Mouse (Mus musculus) neural tube, embryonic 13.5 days (tissue): ENCODE measurements around the gene Ifnl3. TPM values are rescaled to one million over a fixed set of nuclear protein-coding genes. Genes with fewer than 3 reads are reported as not detected.
"Not testable (repeated sequence)": the region's sequence is repeated elsewhere in the genome, so short reads cannot be mapped to it uniquely, and the experiment has no call there.

Source experiments
- ATAC-seq: fragments of 200-750 bp; cut with Nextera tagmentation; 2 replicates; pipeline ENCODE4 v1.8.0; 2017; ENCODE audit warnings: low read depth, mild to moderate bottlenecking, moderate TSS enrichment, moderate library complexity
- H3K27ac ChIP-seq: fragments of 300-500 bp; sonication (generic); replicated peaks from 2 replicates; pipeline ENCODE4 v1.5.1; 2015; ENCODE audit warnings: moderate library complexity, mild to moderate bottlenecking, inconsistent platforms
- H3K27me3 ChIP-seq: fragments of 300-500 bp; sonication (generic); 2 replicates; pipeline ENCODE4 v1.6.1; 2015; ENCODE audit warnings: mild to moderate bottlenecking, inconsistent platforms
- H3K36me3 ChIP-seq: fragments of 300-500 bp; sonication (generic); 2 replicates; pipeline ENCODE4 v1.6.1; 2015; ENCODE audit warnings: mild to moderate bottlenecking, inconsistent platforms
- H3K4me1 ChIP-seq: fragments of 300-500 bp; sonication (generic); replicated peaks from 2 replicates; pipeline ENCODE4 v1.6.1; 2015; ENCODE audit warnings: inconsistent platforms
- H3K4me2 ChIP-seq: fragments of 300-500 bp; sonication (generic); 2 replicates; pipeline ENCODE4 v1.6.1; 2015; ENCODE audit warnings: inconsistent platforms, mild to moderate bottlenecking, moderate library complexity
- H3K4me3 ChIP-seq: fragments of 300-500 bp; sonication (generic); 2 replicates; pipeline ENCODE4 v1.5.1; 2015; ENCODE audit warnings: mild to moderate bottlenecking, inconsistent platforms
- H3K9ac ChIP-seq: fragments of 300-500 bp; sonication (generic); 2 replicates; pipeline ENCODE4 v1.6.1; 2015; ENCODE audit warnings: moderate library complexity, mild to moderate bottlenecking, inconsistent platforms
- H3K9me3 ChIP-seq: fragments of 300-500 bp; sonication (generic); 2 replicates; pipeline ENCODE4 v1.6.1; 2016; ENCODE audit warnings: inconsistent platforms
- WGBS: fragments of 180-500 bp; shearing (Covaris S2); methylation state at CpG from one replicate; pipeline ENCODE4 v1.1.7; 2015; 5-methylcytosine and 5-hydroxymethylcytosine counted together
- polyA plus RNA-seq: library from polyadenylated mRNA; unstranded; fragments of >200 nt; fragmentation: Nextera tagmentation; extraction: Ambion mirVana; gene quantifications from 2 replicates; pipeline ENCODE4 v1.2.1, GENCODE M21; 2015

The Ifnl3 gene
- polyA plus RNA-seq, 1 experiment from 2014 or later: not detected

GRCm38 (mm10) chr7:28510405-28510974, 12.1 kb upstream of the Ifnl3 start, which contains the start of gene Ifnl2:
TSS of gene Ifnl2 (minus strand) at chr7:28510455.
- not testable (repeated sequence) for H3K4me1 ChIP-seq, H3K4me3 ChIP-seq, H3K27ac ChIP-seq, H3K27me3 ChIP-seq, H3K9me3 ChIP-seq, H3K9ac ChIP-seq, ATAC-seq, H3K36me3 ChIP-seq, H3K4me2 ChIP-seq
- 68% methylated on average over 8 of the region's 8 CpGs for WGBS

GRCm38 (mm10) chr7:28511441-28511840, 11.2 kb upstream of the Ifnl3 start:
- H3K9ac ChIP-seq: no peak overlapping the region
- no peaks in the 10 kb centered on the region for H3K27me3 ChIP-seq
- 79% methylated on average over 8 of the region's 8 CpGs for WGBS
- no peak for ATAC-seq
- H3K9me3 ChIP-seq: no peaks in the 10 kb centered on the region
- H3K4me1 ChIP-seq: no peaks in the 10 kb centered on the region
- H3K27ac ChIP-seq: no peak overlapping the region
- no peak overlapping the region for H3K4me3 ChIP-seq
- H3K4me2 ChIP-seq: no peak overlapping the region
- no peaks in the 10 kb centered on the region for H3K36me3 ChIP-seq

- no peak for ATAC-seq
- H3K27me3 ChIP-seq: 0 out of 2 replicates have a peak, but pooled peaks cover 4% of the 10 kb centered on the region
- no peak overlapping the region for H3K4me3 ChIP-seq
- H3K9me3 ChIP-seq: no peaks in the 10 kb centered on the region
- H3K4me1 ChIP-seq: no peaks in the 10 kb centered on the region
- no peak overlapping the region for H3K4me2 ChIP-seq
- no peaks in the 10 kb centered on the region for H3K36me3 ChIP-seq
- H3K9ac ChIP-seq: no peak overlapping the region
- WGBS: 8% methylated on average over 19 of the region's 19 CpGs
- H3K27ac ChIP-seq: no peak overlapping the region
Observed at GRCm38 (mm10) chr7:28527922-28528719, 5.5 kb downstream of the Ifnl3 start.

- Histone ChIP-seq H3K9me3 (no peaks in the 10 kb centered on the region), H3K9ac (no peak overlapping the region), H3K4me1 (no peaks in the 10 kb centered on the region), H3K27me3 (0 out of 2 replicates have a peak, but pooled peaks cover 4% of the 10 kb centered on the region), H3K4me2 (no peak overlapping the region), H3K4me3 (no peak overlapping the region), H3K27ac (no peak overlapping the region), H3K36me3 (no peaks in the 10 kb centered on the region)
- no peak for ATAC-seq
- 77% methylated on average over 8 of the region's 8 CpGs for WGBS
Observed at GRCm38 (mm10) chr7:28532005-28532404, 9.4 kb downstream of the Ifnl3 start.

GRCm38 (mm10) chr7:28538886-28539285, 16.2 kb downstream of the Ifnl3 start:
- H3K36me3 ChIP-seq, H3K4me2 ChIP-seq, ATAC-seq, H3K4me1 ChIP-seq, H3K9me3 ChIP-seq, H3K9ac ChIP-seq, H3K4me3 ChIP-seq, H3K27ac ChIP-seq, H3K27me3 ChIP-seq: not testable (repeated sequence)
- 94% methylated on average over 6 of the region's 6 CpGs for WGBS

- ATAC-seq: no peak
- H3K9me3 ChIP-seq: no peaks in the 10 kb centered on the region
- 80% methylated on average over 4 of the region's 4 CpGs for WGBS
- no peak within 1 kb of the TSS for H3K4me3 ChIP-seq
- peaks cover 18% of the 10 kb centered on the region for H3K27me3 ChIP-seq
- H3K36me3 ChIP-seq: no peaks in the 10 kb centered on the region
- H3K4me1 ChIP-seq: peaks cover 9% of the 10 kb centered on the region
- H3K4me2 ChIP-seq: no peak within 1 kb of the TSS
- H3K27ac ChIP-seq: no peak within 1 kb of the TSS
- H3K9ac ChIP-seq: no peak within 1 kb of the TSS
Observed at GRCm38 (mm10) chr7:28540526-28540925, 17.9 kb downstream of the Ifnl3 start, which contains the start of gene Sycn. TSS of gene Sycn (plus strand) at chr7:28540885.

- no peaks in the 10 kb centered on the region for H3K36me3 ChIP-seq
- no peak for ATAC-seq
- WGBS: 1% methylated on average over 25 of the region's 27 CpGs
- H3K4me3 ChIP-seq: peak overlapping the region; percentile 11
- peak overlapping the region; percentile 46 for H3K4me2 ChIP-seq
- 0 out of 2 replicates have a peak overlapping the region, but pooled peaks have one; percentile 22 for H3K9ac ChIP-seq
- peaks cover 46% of the 10 kb centered on the region for H3K27me3 ChIP-seq
- H3K4me1 ChIP-seq: peaks cover 21% of the 10 kb centered on the region
- no peaks in the 10 kb centered on the region for H3K9me3 ChIP-seq
- no peak overlapping the region for H3K27ac ChIP-seq
Observed at GRCm38 (mm10) chr7:28544051-28544601, 21.5 kb downstream of the Ifnl3 start.

- H3K9ac ChIP-seq: no peak overlapping the region
- no peaks in the 10 kb centered on the region for H3K36me3 ChIP-seq
- no peak overlapping the region for H3K4me2 ChIP-seq
- H3K4me1 ChIP-seq: peaks cover 21% of the 10 kb centered on the region
- H3K27ac ChIP-seq: no peak overlapping the region
- ATAC-seq: no peak
- 21% methylated on average over 14 of the region's 14 CpGs for WGBS
- no peaks in the 10 kb centered on the region for H3K9me3 ChIP-seq
- no peak overlapping the region for H3K4me3 ChIP-seq
- H3K27me3 ChIP-seq: peaks cover 46% of the 10 kb centered on the region
Observed at GRCm38 (mm10) chr7:28545048-28545890, 22.6 kb downstream of the Ifnl3 start.

GRCm38 (mm10) chr7:28545891-28546210, 23.2 kb downstream of the Ifnl3 start:
- Histone ChIP-seq H3K4me1 (peaks cover 21% of the 10 kb centered on the region), H3K27me3 (peaks cover 46% of the 10 kb centered on the region), H3K9ac (no peak overlapping the region), H3K27ac (no peak overlapping the region), H3K4me2 (no peak overlapping the region), H3K36me3 (no peaks in the 10 kb centered on the region), H3K9me3 (no peaks in the 10 kb centered on the region), H3K4me3 (no peak overlapping the region)
- ATAC-seq: no peak
- 47% methylated on average over 7 of the region's 7 CpGs for WGBS

GRCm38 (mm10) chr7:28546649-28547048, 24.0 kb downstream of the Ifnl3 start:
- Histone ChIP-seq H3K4me2 (peak overlapping the region; percentile 54), H3K9me3 (no peaks in the 10 kb centered on the region), H3K36me3 (no peaks in the 10 kb centered on the region), H3K4me3 (peak overlapping the region; percentile 32), H3K27me3 (peaks cover 46% of the 10 kb centered on the region), H3K4me1 (peaks cover 21% of the 10 kb centered on the region), H3K27ac (no peak overlapping the region), H3K9ac (peak overlapping the region; percentile 65)
- 2% methylated on average over 22 of the region's 22 CpGs for WGBS
- no peak for ATAC-seq

GRCm38 (mm10) chr7:28547154-28547553, 24.5 kb downstream of the Ifnl3 start, which contains the start of gene Nccrp1:
TSS of gene Nccrp1 (minus strand) at chr7:28547254.
- Histone ChIP-seq H3K36me3 (no peaks in the 10 kb centered on the region), H3K9ac (peak within 1 kb of the TSS; percentile 65), H3K4me1 (peaks cover 21% of the 10 kb centered on the region), H3K4me3 (peak within 1 kb of the TSS; percentile 32), H3K27me3 (peaks cover 46% of the 10 kb centered on the region), H3K4me2 (peak within 1 kb of the TSS; percentile 54), H3K9me3 (no peaks in the 10 kb centered on the region), H3K27ac (no peak within 1 kb of the TSS)
- ATAC-seq: no peak
- WGBS: 5% methylated on average over 5 of the region's 5 CpGs

- WGBS: 77% methylated on average over 7 of the region's 7 CpGs
- Histone ChIP-seq H3K9ac (no peak overlapping the region), H3K36me3 (no peaks in the 10 kb centered on the region), H3K27me3 (peaks cover 46% of the 10 kb centered on the region), H3K9me3 (no peaks in the 10 kb centered on the region), H3K27ac (no peak overlapping the region), H3K4me2 (no peak overlapping the region), H3K4me1 (peaks cover 21% of the 10 kb centered on the region), H3K4me3 (no peak overlapping the region)
- ATAC-seq: no peak
Observed at GRCm38 (mm10) chr7:28547628-28548027, 25.0 kb downstream of the Ifnl3 start.
